Mouse (Mus musculus): ENCODE data around the gene Slc47a2. TPM values are rescaled to one million over a fixed set of nuclear protein-coding genes. Genes with fewer than 3 reads are reported as not detected.

Slc47a2 gene
- polyA plus RNA-seq, 1 experiment from 2014 or later, result not detected

DNA sequence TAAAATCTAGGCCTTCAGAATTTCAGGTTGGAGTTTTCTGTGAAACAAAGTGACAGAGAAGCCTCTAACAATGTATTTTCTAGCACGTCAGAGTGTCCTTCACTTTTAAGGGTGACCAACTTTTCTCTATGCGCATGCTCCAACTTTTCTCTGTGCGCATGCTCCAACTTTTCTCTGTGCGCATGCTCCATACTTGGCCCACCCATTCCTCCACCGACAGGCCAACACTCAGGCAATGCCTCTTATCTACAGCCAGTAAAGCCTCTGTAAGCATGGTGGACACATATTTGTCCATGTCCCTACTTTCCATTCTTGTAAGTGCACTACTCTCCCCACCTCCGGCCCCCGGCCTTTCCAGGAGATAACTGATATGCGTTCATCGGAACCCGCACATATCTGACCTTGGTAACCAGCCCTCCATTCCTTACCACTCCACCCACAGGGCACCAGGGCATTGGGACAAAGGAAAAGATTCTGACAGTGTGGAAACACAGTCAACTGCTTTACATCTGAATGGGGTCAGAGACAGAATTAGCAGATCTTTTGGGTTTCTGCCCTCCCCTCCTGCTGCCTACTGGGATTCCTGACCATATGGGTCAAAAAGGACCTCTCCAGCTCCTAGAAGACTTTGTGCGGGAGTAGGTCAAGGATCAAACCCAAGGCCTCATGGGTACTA, 19.0 kb upstream of the Slc47a2 start:
- H3K9me3 ChIP-seq, result no peaks in the 10 kb centered on the region
- H3K27ac ChIP-seq, result peak overlapping the region; percentile 36
- H3K4me1 ChIP-seq, result peaks cover 45% of the 10 kb centered on the region
- WGBS, result 64% methylated on average over 11 of the region's 11 CpGs
- no peak for DNase-seq (ENCODE audit: low spot score)
- no peak overlapping the region for H3K4me3 ChIP-seq
- H3K36me3 ChIP-seq, result peaks cover 4% of the 10 kb centered on the region; the same call in 1 of the 2 replicates
- peaks cover 4% of the 10 kb centered on the region; the same call in 1 of the 2 replicates for H3K27me3 ChIP-seq (ENCODE audit: insufficient read depth, poor library complexity, severe bottlenecking)

DNA sequence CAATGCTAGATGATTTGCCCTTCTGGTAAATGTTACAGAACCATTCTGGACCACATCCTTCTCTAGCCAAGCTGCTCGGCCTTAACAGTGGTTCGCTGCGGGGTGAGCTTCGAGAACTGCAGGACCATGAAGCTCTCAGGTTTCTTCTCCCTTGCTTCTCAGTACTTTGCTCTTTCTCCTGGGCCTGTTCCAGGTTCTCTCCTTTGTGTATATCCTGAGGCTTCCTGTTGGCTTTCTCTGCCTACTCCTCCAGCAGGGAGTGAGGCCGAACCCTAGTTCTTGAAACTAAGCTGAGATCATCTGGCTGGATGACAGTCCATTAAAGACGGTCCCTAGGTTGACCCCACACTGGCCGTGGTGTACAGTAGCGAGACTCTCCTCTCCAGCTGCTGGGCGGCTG, 13.9 kb upstream of the Slc47a2 start:
- H3K27me3 ChIP-seq (ENCODE audit: insufficient read depth, poor library complexity, severe bottlenecking), result no peaks in the 10 kb centered on the region; the same call in 1 of the 2 replicates
- H3K27ac ChIP-seq, result no peak overlapping the region
- no peak overlapping the region for H3K4me3 ChIP-seq
- H3K4me1 ChIP-seq, result peaks cover 15% of the 10 kb centered on the region
- H3K36me3 ChIP-seq, result peaks cover 4% of the 10 kb centered on the region; the same call in 1 of the 2 replicates
- DNase-seq (ENCODE audit: low spot score), result no peak
- no peaks in the 10 kb centered on the region for H3K9me3 ChIP-seq
- 83% methylated on average over 9 of the region's 9 CpGs for WGBS

DNA sequence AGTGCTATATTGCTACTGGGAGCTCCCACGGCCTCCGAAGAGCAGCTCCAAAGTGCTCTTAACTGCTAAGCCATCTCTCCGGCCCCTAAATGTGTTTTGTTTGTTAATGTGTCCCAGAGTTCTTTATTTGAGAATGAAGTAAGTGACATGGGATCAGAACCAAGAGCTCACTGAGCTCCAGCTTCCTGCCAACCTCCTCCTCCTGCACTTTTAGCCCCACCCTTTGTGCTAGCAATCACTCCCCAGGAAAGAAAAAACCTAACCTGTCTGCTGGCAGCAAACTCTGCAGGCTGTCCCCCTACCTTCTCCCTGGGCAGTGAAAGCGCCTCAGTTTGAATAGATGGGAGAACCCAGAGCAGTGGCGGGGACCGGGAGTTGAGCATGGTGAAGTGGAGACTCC, 13.5 kb upstream of the Slc47a2 start:
- 79% methylated on average over 6 of the region's 6 CpGs for WGBS
- H3K27me3 ChIP-seq (ENCODE audit: insufficient read depth, poor library complexity, severe bottlenecking), result no peaks in the 10 kb centered on the region; the same call in 1 of the 2 replicates
- no peak overlapping the region for H3K4me3 ChIP-seq
- H3K4me1 ChIP-seq, result peaks cover 12% of the 10 kb centered on the region; the same call in 1 of the 2 replicates
- H3K9me3 ChIP-seq, result no peaks in the 10 kb centered on the region
- peaks cover 4% of the 10 kb centered on the region; the same call in 1 of the 2 replicates for H3K36me3 ChIP-seq
- H3K27ac ChIP-seq, result no peak overlapping the region
- no peak for DNase-seq (ENCODE audit: low spot score)

DNA sequence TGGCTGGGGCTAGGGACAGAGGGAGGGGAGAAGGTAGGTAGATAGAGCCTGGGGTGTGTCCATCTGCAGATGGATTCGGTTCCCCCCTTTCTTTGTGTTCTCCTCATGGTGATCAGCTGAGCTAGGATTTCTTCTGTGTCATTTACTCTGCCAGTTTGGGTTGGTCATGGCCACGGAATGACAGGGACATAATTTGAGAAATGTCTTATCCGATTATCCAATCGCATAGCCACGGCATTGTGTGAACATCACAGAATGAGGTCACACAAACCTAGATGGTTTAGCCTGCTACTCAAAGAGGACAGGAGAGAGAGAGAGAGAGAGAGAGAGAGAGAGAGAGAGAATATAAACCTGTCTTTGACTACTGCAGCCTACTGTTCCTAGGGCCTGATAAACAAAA, 12.7 kb upstream of the Slc47a2 start:
- peaks cover 4% of the 10 kb centered on the region; the same call in 1 of the 2 replicates for H3K36me3 ChIP-seq
- no peak overlapping the region for H3K27ac ChIP-seq
- H3K27me3 ChIP-seq (ENCODE audit: insufficient read depth, poor library complexity, severe bottlenecking), result no peaks in the 10 kb centered on the region; the same call in 1 of the 2 replicates
- WGBS, result 87% methylated on average over 5 of the region's 5 CpGs
- DNase-seq (ENCODE audit: low spot score), result no peak
- no peaks in the 10 kb centered on the region for H3K9me3 ChIP-seq
- peaks cover 12% of the 10 kb centered on the region; the same call in 1 of the 2 replicates for H3K4me1 ChIP-seq
- no peak overlapping the region for H3K4me3 ChIP-seq

DNA sequence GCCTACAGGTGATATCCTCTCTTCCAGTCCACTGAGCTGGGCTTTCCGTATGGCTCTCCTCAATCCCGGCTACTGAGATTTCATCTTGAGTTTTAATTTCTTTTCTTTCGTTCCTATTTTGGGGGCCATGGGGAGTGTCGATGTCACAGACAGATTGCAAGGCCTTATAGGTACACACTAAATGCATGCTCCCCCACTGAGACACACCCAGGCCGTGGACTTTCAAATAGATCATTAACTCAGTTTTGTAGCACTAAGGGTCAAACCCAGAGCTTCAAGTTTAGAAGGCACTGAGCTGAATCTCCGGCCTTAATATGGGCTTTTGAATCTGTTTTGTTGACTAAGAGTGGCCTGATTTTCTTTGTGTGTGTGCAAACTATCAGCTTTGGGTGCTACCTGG, 11.7 kb upstream of the Slc47a2 start:
- no peak for DNase-seq (ENCODE audit: low spot score)
- Histone ChIP-seq H3K9me3 (no peaks in the 10 kb centered on the region), H3K4me1 (peaks cover 12% of the 10 kb centered on the region; the same call in 1 of the 2 replicates), H3K4me3 (no peak overlapping the region), H3K27ac (no peak overlapping the region), H3K36me3 (peaks cover 4% of the 10 kb centered on the region; the same call in 1 of the 2 replicates), H3K27me3 (ENCODE audit: insufficient read depth, poor library complexity, severe bottlenecking) (no peaks in the 10 kb centered on the region; the same call in 1 of the 2 replicates)
- 79% methylated on average over 6 of the region's 6 CpGs for WGBS

DNA sequence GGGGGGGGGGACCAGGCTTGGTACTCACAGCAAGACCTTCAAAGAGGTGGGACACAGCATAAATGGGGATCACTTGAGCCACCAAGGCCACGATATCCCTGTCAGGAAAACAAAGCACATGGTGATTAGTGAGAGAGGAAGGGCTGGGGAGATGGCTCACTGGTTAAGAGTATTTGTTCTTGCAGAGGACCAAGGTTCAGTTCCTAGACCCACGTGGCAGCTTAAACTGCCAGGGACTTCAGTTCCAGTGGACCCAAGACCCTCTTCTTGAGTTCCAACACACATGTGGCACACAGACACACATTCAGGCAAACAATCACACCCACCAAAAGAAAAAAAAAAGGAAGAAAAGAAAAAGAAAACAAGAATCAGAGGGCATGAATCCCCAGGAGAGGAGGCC, 10.4 kb upstream of the Slc47a2 start:
- H3K4me3 ChIP-seq, result no peak overlapping the region
- no peaks in the 10 kb centered on the region for H3K9me3 ChIP-seq
- peaks cover 12% of the 10 kb centered on the region; the same call in 1 of the 2 replicates for H3K4me1 ChIP-seq
- no peak for DNase-seq (ENCODE audit: low spot score)
- H3K27ac ChIP-seq, result no peak overlapping the region
- 72% methylated on average over 2 of the region's 2 CpGs for WGBS
- H3K36me3 ChIP-seq, result peaks cover under 1% of the 10 kb centered on the region; the same call in 1 of the 2 replicates
- H3K27me3 ChIP-seq (ENCODE audit: insufficient read depth, poor library complexity, severe bottlenecking), result peaks cover 9% of the 10 kb centered on the region

DNA sequence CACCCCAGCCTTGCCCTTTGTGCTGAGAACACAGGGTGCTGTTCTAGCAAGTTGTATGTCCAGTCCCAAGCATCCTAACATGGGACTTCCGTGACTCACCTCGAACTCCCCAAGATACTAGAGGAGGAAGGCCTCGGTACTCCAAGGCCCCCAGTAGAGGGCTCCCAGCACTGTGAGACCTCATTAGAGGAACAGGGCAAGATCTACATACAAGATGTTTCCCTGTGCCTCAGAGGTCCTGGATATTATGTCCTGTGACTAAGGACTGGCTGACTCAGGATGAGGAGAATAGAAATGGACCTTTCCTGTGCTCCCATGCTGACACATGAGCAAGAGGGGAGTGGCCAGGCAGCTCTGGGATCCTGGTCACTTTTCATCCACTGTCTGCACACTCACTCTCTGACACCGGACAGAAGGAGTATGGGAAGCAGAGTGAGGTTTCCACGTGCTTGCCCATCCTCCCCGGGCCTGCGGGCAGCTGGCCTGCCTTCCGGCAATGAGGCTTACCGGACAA, 9.5 kb upstream of the Slc47a2 start:
- no peak for DNase-seq (ENCODE audit: low spot score)
- Histone ChIP-seq H3K4me3 (no peak overlapping the region), H3K9me3 (no peaks in the 10 kb centered on the region), H3K36me3 (no peaks in the 10 kb centered on the region; the same call in 1 of the 2 replicates), H3K27me3 (ENCODE audit: insufficient read depth, poor library complexity, severe bottlenecking) (peaks cover 18% of the 10 kb centered on the region), H3K4me1 (peaks cover 12% of the 10 kb centered on the region; the same call in 1 of the 2 replicates), H3K27ac (no peak overlapping the region)
- WGBS, result 63% methylated on average over 9 of the region's 9 CpGs

DNA sequence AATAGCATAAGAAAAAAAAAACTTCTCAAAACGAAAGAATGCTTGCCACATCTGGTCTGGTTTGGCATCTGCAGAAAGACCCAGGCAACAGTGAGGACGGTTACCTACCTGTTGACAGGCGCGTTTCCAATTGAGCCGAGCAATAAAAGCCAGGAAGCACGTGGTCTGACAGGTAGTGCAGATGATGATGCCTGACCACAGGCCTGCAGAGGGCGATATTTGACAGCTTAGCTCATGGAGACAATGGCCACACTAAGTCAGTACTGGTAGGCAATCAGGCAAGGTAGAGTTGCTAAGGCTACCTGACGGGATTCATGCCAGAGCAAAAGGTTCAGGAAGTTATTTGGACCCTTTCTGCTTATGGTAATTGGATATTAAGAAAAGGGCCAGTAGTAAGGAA, 6.7 kb upstream of the Slc47a2 start:
- Histone ChIP-seq H3K27me3 (ENCODE audit: insufficient read depth, poor library complexity, severe bottlenecking) (peaks cover 43% of the 10 kb centered on the region), H3K4me1 (peaks cover 8% of the 10 kb centered on the region; the same call in 1 of the 2 replicates), H3K9me3 (no peaks in the 10 kb centered on the region), H3K4me3 (no peak overlapping the region), H3K36me3 (no peaks in the 10 kb centered on the region; the same call in 1 of the 2 replicates), H3K27ac (no peak overlapping the region)
- DNase-seq (ENCODE audit: low spot score), result peak; percentile 89
- 5% methylated on average over 8 of the region's 8 CpGs for WGBS

DNA sequence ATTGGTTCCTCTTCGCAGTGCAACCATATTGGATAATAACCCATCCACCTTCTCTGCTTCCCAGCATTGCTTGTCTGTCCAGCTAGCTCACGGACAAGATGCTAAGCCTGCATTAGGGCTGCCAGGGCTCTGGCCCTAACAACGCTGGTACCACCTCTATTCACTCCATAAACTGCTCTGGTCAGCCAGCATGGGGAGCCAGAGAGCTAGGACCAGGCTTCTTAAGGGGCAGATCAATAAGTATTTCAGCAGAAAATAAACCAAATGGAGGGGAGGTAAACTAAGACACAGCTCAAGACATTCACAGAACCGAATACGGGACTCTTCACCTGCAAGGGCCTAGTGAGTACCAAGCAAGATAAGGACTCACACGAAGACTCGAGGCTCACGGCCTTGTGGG, 3.5 kb upstream of the Slc47a2 start:
- no peak overlapping the region for H3K27ac ChIP-seq
- H3K27me3 ChIP-seq (ENCODE audit: insufficient read depth, poor library complexity, severe bottlenecking), result peaks cover 75% of the 10 kb centered on the region
- no peak for DNase-seq (ENCODE audit: low spot score)
- H3K4me1 ChIP-seq, result peaks cover 10% of the 10 kb centered on the region
- H3K9me3 ChIP-seq, result no peaks in the 10 kb centered on the region
- WGBS, result 58% methylated on average over 8 of the region's 8 CpGs
- no peak overlapping the region for H3K4me3 ChIP-seq
- peaks cover 6% of the 10 kb centered on the region; the same call in 1 of the 2 replicates for H3K36me3 ChIP-seq

DNA sequence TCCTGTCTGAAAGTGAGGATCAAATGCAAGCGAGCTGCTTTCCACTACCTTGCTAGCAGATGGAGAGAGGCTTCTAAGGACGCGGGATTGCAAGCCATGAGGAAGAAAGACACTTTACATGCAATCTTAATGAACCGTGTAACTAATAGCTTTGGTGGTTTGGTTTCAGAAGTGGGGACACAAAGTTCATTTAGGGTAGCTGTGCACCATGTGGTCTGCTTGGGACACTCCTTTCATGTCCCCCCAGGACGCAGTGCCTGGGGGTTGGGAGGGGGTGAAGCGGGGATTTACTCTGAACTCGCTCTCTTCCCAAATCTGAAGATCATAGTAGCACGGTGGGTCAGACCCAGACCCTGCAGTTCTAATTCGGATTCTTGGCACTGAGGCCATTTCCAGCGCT, 689 bp downstream of the Slc47a2 start:
- WGBS, result 27% methylated on average over 10 of the region's 10 CpGs
- no peak for DNase-seq (ENCODE audit: low spot score)
- Histone ChIP-seq H3K27ac (no peak overlapping the region), H3K36me3 (0 out of 2 replicates have a peak, but pooled peaks cover 6% of the 10 kb centered on the region), H3K4me1 (peaks cover 10% of the 10 kb centered on the region), H3K27me3 (ENCODE audit: insufficient read depth, poor library complexity, severe bottlenecking) (peaks cover 71% of the 10 kb centered on the region), H3K4me3 (peak overlapping the region; percentile 63), H3K9me3 (no peaks in the 10 kb centered on the region)

DNA sequence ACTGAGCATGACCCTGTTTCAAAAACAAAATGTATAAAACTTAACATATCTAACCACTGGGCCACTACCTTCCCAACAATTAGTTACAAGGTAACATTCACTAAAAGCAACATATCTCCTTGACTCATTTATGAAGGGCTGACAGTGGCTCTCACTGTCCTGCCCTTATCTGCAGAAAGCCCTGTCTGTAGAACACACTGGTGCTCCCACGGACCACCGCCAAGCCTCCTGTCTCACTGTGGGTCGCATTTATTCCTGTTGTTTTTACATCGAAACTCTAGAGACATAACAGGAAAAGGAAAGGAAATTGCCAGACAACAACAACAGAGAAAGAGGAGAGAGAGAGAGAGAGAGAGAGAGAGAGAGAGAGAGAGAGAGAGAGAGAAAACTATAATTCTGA, 1.4 kb downstream of the Slc47a2 start:
- no peak overlapping the region for H3K4me3 ChIP-seq
- WGBS, result 66% methylated on average over 4 of the region's 4 CpGs
- H3K27ac ChIP-seq, result no peak overlapping the region
- H3K27me3 ChIP-seq (ENCODE audit: insufficient read depth, poor library complexity, severe bottlenecking), result peaks cover 65% of the 10 kb centered on the region
- 0 out of 2 replicates have a peak, but pooled peaks cover 6% of the 10 kb centered on the region for H3K36me3 ChIP-seq
- no peak for DNase-seq (ENCODE audit: low spot score)
- H3K4me1 ChIP-seq, result peaks cover 10% of the 10 kb centered on the region
- no peaks in the 10 kb centered on the region for H3K9me3 ChIP-seq

DNA sequence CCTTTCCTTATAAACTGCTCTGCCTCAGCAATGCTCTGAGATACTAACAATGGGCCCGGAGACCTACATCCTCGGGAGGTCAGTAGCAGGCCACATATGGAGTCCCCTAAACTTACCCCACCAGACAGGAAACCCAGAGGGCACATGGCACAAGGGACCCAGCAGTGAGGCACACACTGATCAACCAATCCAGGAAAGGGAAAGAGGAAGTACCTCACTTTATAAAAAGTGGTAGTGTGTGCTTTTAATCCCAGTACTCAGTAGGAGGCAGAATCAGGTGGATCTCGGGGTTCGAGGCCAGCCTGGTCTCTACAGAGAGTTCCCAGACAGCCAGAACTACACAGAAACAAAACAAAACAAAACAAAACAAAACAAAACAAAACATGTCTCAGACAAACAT, 2.3 kb downstream of the Slc47a2 start:
- peaks cover 56% of the 10 kb centered on the region for H3K27me3 ChIP-seq (ENCODE audit: insufficient read depth, poor library complexity, severe bottlenecking)
- H3K36me3 ChIP-seq, result 0 out of 2 replicates have a peak, but pooled peaks cover 6% of the 10 kb centered on the region
- no peak overlapping the region for H3K27ac ChIP-seq
- H3K4me1 ChIP-seq, result peaks cover 10% of the 10 kb centered on the region
- no peaks in the 10 kb centered on the region for H3K9me3 ChIP-seq
- no peak for DNase-seq (ENCODE audit: low spot score)
- 76% methylated on average over 4 of the region's 4 CpGs for WGBS
- H3K4me3 ChIP-seq, result no peak overlapping the region

DNA sequence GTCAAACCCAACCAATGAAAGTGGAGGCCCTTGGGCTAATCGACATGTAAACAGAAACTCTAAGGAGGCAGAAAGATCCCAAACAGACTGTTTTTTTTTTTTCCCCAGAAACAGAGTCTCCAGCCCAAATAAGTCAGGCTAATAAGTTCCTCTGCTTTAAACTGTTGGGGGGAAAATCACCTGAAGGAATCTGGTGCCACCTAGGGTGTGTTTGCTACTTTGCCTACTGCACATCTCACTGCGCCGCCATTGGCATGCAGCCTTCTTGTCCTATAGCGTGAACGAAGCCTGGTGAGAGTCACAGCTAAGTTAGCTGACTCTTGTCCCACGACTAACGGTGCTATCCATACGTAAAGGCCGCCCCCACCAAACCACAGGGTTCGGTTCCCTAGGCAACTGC, 5.1 kb downstream of the Slc47a2 start:
- Histone ChIP-seq H3K9me3 (no peaks in the 10 kb centered on the region), H3K4me3 (no peak overlapping the region), H3K27me3 (ENCODE audit: insufficient read depth, poor library complexity, severe bottlenecking) (peaks cover 30% of the 10 kb centered on the region), H3K4me1 (peaks cover 7% of the 10 kb centered on the region), H3K27ac (no peak overlapping the region), H3K36me3 (no peaks in the 10 kb centered on the region)
- 74% methylated on average over 10 of the region's 10 CpGs for WGBS
- no peak for DNase-seq (ENCODE audit: low spot score)
